Mouse (Mus musculus) heart, postnatal 0 days (tissue): ENCODE results near the gene Syngr3.

ENCODE experiments used
- CTCF ChIP-seq: IDR thresholded peaks from 2 replicates; pipeline ENCODE4 v1.5.1; 2016; ENCODE audit warnings: antibody characterized with exemption, control low read depth, low read depth
- EP300 ChIP-seq: IDR thresholded peaks from 2 replicates; pipeline ENCODE4 v1.6.1; 2016; ENCODE audit warnings: antibody characterized with exemption, low read depth

GRCm38 (mm10) chr17:24701251-24701650, 11.5 kb upstream of the Syngr3 start:
- TF ChIP-seq EP300 (no peak), CTCF (no peak)
